Mouse (Mus musculus) heart, embryonic 11.5 days (tissue): ENCODE data around the gene Camk2d. TPM values are rescaled to one million over a fixed set of nuclear protein-coding genes. Genes with fewer than 3 reads are reported as not detected.

Source experiments
- ATAC-seq: fragments of 200-750 bp; cut with Nextera tagmentation; replicated peaks from 2 replicates; pipeline ENCODE4 v1.8.0; 2017; ENCODE audit warnings: moderate library complexity; ENCODE audit not compliant: insufficient number of reproducible peaks, low FRiP score, low TSS enrichment
- H3K27ac ChIP-seq: fragments of 300-500 bp; sonication (generic); 2 replicates; pipeline ENCODE4 v1.5.1; 2014; ENCODE audit warnings: mild to moderate bottlenecking, low read depth, low read length
- H3K27me3 ChIP-seq: fragments of 300-500 bp; sonication (generic); 2 replicates; pipeline ENCODE4 v1.6.1; 2014; ENCODE audit warnings: mild to moderate bottlenecking, low read length, mixed read lengths; ENCODE audit not compliant: control insufficient read depth, insufficient read depth
- H3K36me3 ChIP-seq: fragments of 300-500 bp; sonication (generic); 2 replicates; pipeline ENCODE4 v1.6.1; 2014; ENCODE audit warnings: mild to moderate bottlenecking, low read length, moderate library complexity, mixed read lengths; ENCODE audit not compliant: control insufficient read depth, insufficient read depth
- H3K4me1 ChIP-seq: fragments of 300-500 bp; sonication (generic); 2 replicates; pipeline ENCODE4 v1.6.1; 2014; ENCODE audit warnings: low read length; ENCODE audit not compliant: control insufficient read depth, insufficient read depth
- H3K4me2 ChIP-seq: fragments of 300-500 bp; sonication (generic); 2 replicates; pipeline ENCODE4 v1.6.1; 2014; ENCODE audit warnings: mild to moderate bottlenecking, moderate library complexity
- H3K4me3 ChIP-seq: fragments of 300-500 bp; sonication (generic); 2 replicates; pipeline ENCODE4 v1.5.1; 2014; ENCODE audit warnings: low read depth, low read length
- H3K9ac ChIP-seq: fragments of 300-500 bp; sonication (generic); 2 replicates; pipeline ENCODE4 v1.6.1; 2014; ENCODE audit warnings: mild to moderate bottlenecking, low read depth, low read length, moderate library complexity
- H3K9me3 ChIP-seq: fragments of 300-500 bp; sonication (generic); replicated peaks from 2 replicates; pipeline ENCODE4 v1.6.1; 2016; ENCODE audit warnings: low read length; ENCODE audit not compliant: control insufficient read depth
- WGBS: fragments of 180-500 bp; shearing (Covaris S2); extraction: QIAGEN DNeasy Blood & Tissue Kit; methylation state at CpG from one replicate; pipeline ENCODE4 v1.1.7; 2014; ENCODE audit not compliant: insufficient replicate concordance; 5-methylcytosine and 5-hydroxymethylcytosine counted together
- polyA plus RNA-seq: library from polyadenylated mRNA; unstranded; fragments of >200 nt; fragmentation: Nextera tagmentation; extraction: Ambion mirVana; gene quantifications from 2 replicates; pipeline ENCODE4 v1.2.1, GENCODE M21; 2014

Gene Camk2d
- polyA plus RNA-seq = 106 and 114 TPM in 2 replicates

DNA sequence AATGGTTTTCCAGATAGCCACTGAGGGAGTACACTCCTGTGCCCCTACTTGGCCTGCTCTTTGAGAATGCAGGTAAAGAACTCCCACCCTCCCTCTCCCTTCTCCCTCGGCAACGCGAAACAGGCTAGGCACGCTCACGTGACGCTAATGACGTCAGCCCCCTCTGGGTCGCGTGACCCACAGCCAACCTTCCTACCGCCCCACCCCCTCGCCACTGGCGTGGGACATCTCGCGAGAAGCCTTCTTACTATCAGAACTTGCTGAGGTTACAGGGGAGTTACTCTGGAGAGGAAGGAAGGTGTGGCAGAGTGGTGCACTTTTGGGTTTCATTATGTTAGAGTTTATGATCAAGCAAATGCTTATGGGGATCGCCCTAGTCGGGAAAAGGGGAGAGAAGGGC lies at the start of gene Camk2d:
Gene Camk2d, plus strand, starts transcription at position 217 of the 400 bp plus-strand sequence.
- peaks cover 4% of the 10 kb centered on the region; the same call in 1 of the 2 replicates for H3K36me3 ChIP-seq
- H3K27me3 ChIP-seq = no peaks in the 10 kb centered on the region
- no peaks in the 10 kb centered on the region for H3K4me1 ChIP-seq
- H3K4me3 ChIP-seq = peak within 1 kb of the TSS; percentile 87
- H3K9me3 ChIP-seq = no peaks in the 10 kb centered on the region
- peak; percentile 89 for ATAC-seq
- peak within 1 kb of the TSS; percentile 79 for H3K4me2 ChIP-seq
- H3K9ac ChIP-seq = peak within 1 kb of the TSS; percentile 84
- 0% methylated on average over 16 of the region's 16 CpGs for WGBS
- H3K27ac ChIP-seq = peak within 1 kb of the TSS; percentile 95

GRCm38 (mm10) chr3:126547941-126548340 lies 48.2 kb upstream of the Camk2d start:
- Histone ChIP-seq H3K4me2 (no peak overlapping the region), H3K27ac (no peak overlapping the region), H3K27me3 (no peaks in the 10 kb centered on the region), H3K4me3 (no peak overlapping the region), H3K9me3 (no peaks in the 10 kb centered on the region), H3K9ac (no peak overlapping the region), H3K36me3 (no peaks in the 10 kb centered on the region), H3K4me1 (no peaks in the 10 kb centered on the region)
- no peak for ATAC-seq

GRCm38 (mm10) chr3:126563646-126564045 lies 32.5 kb upstream of the Camk2d start:
- Histone ChIP-seq H3K27me3 (no peaks in the 10 kb centered on the region), H3K4me1 (no peaks in the 10 kb centered on the region), H3K27ac (no peak overlapping the region), H3K4me2 (no peak overlapping the region), H3K9ac (no peak overlapping the region), H3K4me3 (no peak overlapping the region), H3K36me3 (no peaks in the 10 kb centered on the region), H3K9me3 (0 out of 2 replicates have a peak, but pooled peaks cover 2% of the 10 kb centered on the region)
- WGBS = 80% methylated on average over 2 of the region's 2 CpGs
- ATAC-seq = no peak

DNA sequence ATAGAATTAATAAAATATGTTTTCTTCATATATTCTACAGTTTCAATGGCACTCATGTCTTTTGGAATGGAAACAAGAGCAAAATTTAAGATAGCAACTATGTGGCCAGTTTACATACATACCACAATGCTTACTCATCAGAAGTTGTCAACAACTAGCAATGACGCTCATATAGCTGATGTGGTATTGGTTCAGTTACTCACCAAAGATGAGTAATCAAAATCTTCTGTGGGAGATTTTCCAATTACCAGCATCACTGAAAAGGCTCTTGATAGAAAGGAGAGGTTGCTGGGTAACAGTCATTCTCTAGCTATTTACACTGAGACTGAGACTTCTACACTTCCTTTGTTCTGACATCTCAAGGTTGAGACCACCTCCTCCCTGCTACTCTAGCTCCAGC lies 25.5 kb upstream of the Camk2d start:
- Histone ChIP-seq H3K9ac (no peak overlapping the region), H3K4me3 (no peak overlapping the region), H3K27ac (no peak overlapping the region), H3K27me3 (no peaks in the 10 kb centered on the region), H3K9me3 (0 out of 2 replicates have a peak, but pooled peaks cover 2% of the 10 kb centered on the region), H3K4me2 (no peak overlapping the region), H3K36me3 (no peaks in the 10 kb centered on the region), H3K4me1 (no peaks in the 10 kb centered on the region)
- ATAC-seq = no peak
- 84% methylated on average over 1 of the region's 1 CpGs for WGBS

- no peak for ATAC-seq
- no peaks in the 10 kb centered on the region for H3K4me1 ChIP-seq
- no peaks in the 10 kb centered on the region for H3K36me3 ChIP-seq
- H3K4me3 ChIP-seq = no peak overlapping the region
- H3K27ac ChIP-seq = no peak overlapping the region
- H3K9me3 ChIP-seq = no peaks in the 10 kb centered on the region
- no peak overlapping the region for H3K4me2 ChIP-seq
- WGBS = 75% methylated on average over 5 of the region's 5 CpGs
- H3K9ac ChIP-seq = no peak overlapping the region
- no peaks in the 10 kb centered on the region for H3K27me3 ChIP-seq
Measured at GRCm38 (mm10) chr3:126572915-126573314, 23.2 kb upstream of the Camk2d start.

DNA sequence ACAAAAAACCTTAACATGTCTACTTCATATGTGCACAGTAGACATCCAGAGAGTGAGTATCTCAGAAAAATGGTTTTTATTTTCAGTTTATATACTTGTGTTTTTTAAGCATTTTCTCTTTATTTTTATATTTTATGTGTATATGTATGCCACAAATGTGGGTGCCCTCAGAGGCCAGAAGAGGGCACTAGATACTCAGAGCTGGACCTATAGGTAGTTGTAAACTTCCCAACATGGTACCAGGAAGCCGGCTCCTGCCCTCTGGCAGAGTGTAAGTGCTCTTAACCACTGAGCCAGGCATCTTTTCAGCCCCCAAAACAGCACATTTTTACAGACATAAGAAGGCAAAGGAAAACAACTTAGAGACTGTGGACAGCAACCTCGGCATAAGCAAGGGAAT lies 20.2 kb upstream of the Camk2d start:
- Histone ChIP-seq H3K4me3 (no peak overlapping the region), H3K9me3 (no peaks in the 10 kb centered on the region), H3K4me2 (no peak overlapping the region), H3K27me3 (no peaks in the 10 kb centered on the region), H3K27ac (no peak overlapping the region), H3K9ac (no peak overlapping the region), H3K36me3 (no peaks in the 10 kb centered on the region), H3K4me1 (no peaks in the 10 kb centered on the region)
- ATAC-seq = no peak
- WGBS = 40% methylated on average over 2 of the region's 2 CpGs

GRCm38 (mm10) chr3:126586134-126586533 lies 10.0 kb upstream of the Camk2d start:
- no peak for ATAC-seq
- no peak overlapping the region for H3K27ac ChIP-seq
- H3K27me3 ChIP-seq = no peaks in the 10 kb centered on the region
- no peak overlapping the region for H3K4me2 ChIP-seq
- no peak overlapping the region for H3K4me3 ChIP-seq
- no peaks in the 10 kb centered on the region for H3K4me1 ChIP-seq
- 79% methylated on average over 3 of the region's 3 CpGs for WGBS
- H3K9ac ChIP-seq = no peak overlapping the region
- H3K36me3 ChIP-seq = no peaks in the 10 kb centered on the region
- no peaks in the 10 kb centered on the region for H3K9me3 ChIP-seq

- ATAC-seq = no peak
- Histone ChIP-seq H3K27ac (no peak overlapping the region), H3K4me3 (no peak overlapping the region), H3K9me3 (no peaks in the 10 kb centered on the region), H3K27me3 (no peaks in the 10 kb centered on the region), H3K9ac (no peak overlapping the region), H3K4me2 (no peak overlapping the region), H3K36me3 (no peaks in the 10 kb centered on the region), H3K4me1 (no peaks in the 10 kb centered on the region)
- 81% methylated on average over 3 of the region's 3 CpGs for WGBS
Measured at GRCm38 (mm10) chr3:126587477-126587876, 8.6 kb upstream of the Camk2d start.

- H3K9ac ChIP-seq = no peak overlapping the region
- 89% methylated on average over 7 of the region's 7 CpGs for WGBS
- no peaks in the 10 kb centered on the region for H3K4me1 ChIP-seq
- no peak overlapping the region for H3K4me3 ChIP-seq
- no peak overlapping the region for H3K27ac ChIP-seq
- no peaks in the 10 kb centered on the region for H3K9me3 ChIP-seq
- no peaks in the 10 kb centered on the region for H3K36me3 ChIP-seq
- H3K4me2 ChIP-seq = no peak overlapping the region
- no peak for ATAC-seq
- H3K27me3 ChIP-seq = no peaks in the 10 kb centered on the region
Measured at GRCm38 (mm10) chr3:126589556-126589955, 6.5 kb upstream of the Camk2d start.
